Mouse (Mus musculus) hindbrain, postnatal 0 days (tissue): Measurements from ENCODE around the gene Gm45753. TPM values are rescaled to one million over a fixed set of nuclear protein-coding genes. Genes with fewer than 3 reads are reported as not detected.

Source experiments
- ATAC-seq: fragments of 200-750 bp; cut with Nextera tagmentation; 2 replicates; pipeline ENCODE4 v1.8.0; 2017; ENCODE audit warnings: mild to moderate bottlenecking, moderate TSS enrichment, moderate library complexity
- DNase-seq: peaks from one replicate; pipeline ENCODE4 v3.0.0-alpha.2; 2015; ENCODE audit warnings: low spot score
- H3K27ac ChIP-seq: fragments of 300-500 bp; sonication (generic); 2 replicates; pipeline ENCODE4 v1.5.1; 2014; ENCODE audit warnings: mild to moderate bottlenecking
- H3K27me3 ChIP-seq: fragments of 300-500 bp; sonication (generic); 2 replicates; pipeline ENCODE4 v1.6.1; 2014; ENCODE audit warnings: low read length, mixed read lengths; ENCODE audit not compliant: insufficient read depth
- H3K36me3 ChIP-seq: fragments of 300-500 bp; sonication (generic); 2 replicates; pipeline ENCODE4 v1.6.1; 2014; ENCODE audit warnings: low read length, mixed read lengths; ENCODE audit not compliant: insufficient read depth
- H3K4me1 ChIP-seq: fragments of 300-500 bp; sonication (generic); 2 replicates; pipeline ENCODE4 v1.6.1; 2014; ENCODE audit warnings: antibody characterized with exemption, low read length, mixed read lengths; ENCODE audit not compliant: insufficient read depth
- H3K4me2 ChIP-seq: fragments of 300-500 bp; sonication (generic); 2 replicates; pipeline ENCODE4 v1.6.1; 2014; ENCODE audit warnings: low read depth, mild to moderate bottlenecking, low read length, moderate library complexity, mixed read lengths
- H3K4me3 ChIP-seq: fragments of 300-500 bp; sonication (generic); 2 replicates; pipeline ENCODE4 v1.5.1; 2014; ENCODE audit warnings: low read length
- H3K9ac ChIP-seq: fragments of 300-500 bp; sonication (generic); replicated peaks from 2 replicates; pipeline ENCODE4 v1.6.1; 2014; ENCODE audit warnings: mild to moderate bottlenecking, low read length, moderate library complexity, mixed read lengths
- H3K9me3 ChIP-seq: fragments of 300-500 bp; sonication (generic); 2 replicates; pipeline ENCODE4 v1.6.1; 2016; ENCODE audit warnings: low read length, mixed read lengths
- CTCF ChIP-seq: IDR thresholded peaks from 2 replicates; pipeline ENCODE4 v1.5.1; 2016; ENCODE audit warnings: antibody characterized with exemption, control low read depth, low read depth
- WGBS: fragments of 180-500 bp; shearing (Covaris S2); extraction: QIAGEN DNeasy Blood & Tissue Kit; methylation state at CpG from one replicate; pipeline ENCODE4 v1.1.7; 2014; 5-methylcytosine and 5-hydroxymethylcytosine counted together
- polyA plus RNA-seq: library from polyadenylated mRNA; unstranded; fragments of >200 nt; fragmentation: Nextera tagmentation; extraction: Ambion mirVana; gene quantifications from 2 replicates; pipeline ENCODE4 v1.2.1, GENCODE M21; 2015
- total RNA-seq: library from RNA; depleted of rRNA; stranded (reverse); fragments of >200 nt; gene quantifications from 2 replicates; pipeline ENCODE4 v1.2.3, GENCODE M21; 2014

The Gm45753 gene
- total and polyA plus RNA-seq, 2 experiments from 2014 or later, result not detected

- H3K9me3 ChIP-seq, result no peaks in the 10 kb centered on the region
- no peak overlapping the region for H3K4me2 ChIP-seq
- H3K27ac ChIP-seq, result no peak overlapping the region
- no peaks in the 10 kb centered on the region for H3K27me3 ChIP-seq
- TF ChIP-seq CTCF, result no peak
- no peak overlapping the region for H3K4me3 ChIP-seq
- 90% methylated on average over 4 of the region's 4 CpGs for WGBS
- ATAC-seq (no peak), DNase-seq (no peak)
- H3K4me1 ChIP-seq, result no peaks in the 10 kb centered on the region
- no peak overlapping the region for H3K9ac ChIP-seq
- H3K36me3 ChIP-seq, result no peaks in the 10 kb centered on the region
Measured at GRCm38 (mm10) chr8:45264918-45265317, 43.3 kb downstream of the Gm45753 start.

GRCm38 (mm10) chr8:45262851-45263250 is 45.4 kb downstream of the Gm45753 start:
- Histone ChIP-seq H3K9ac (no peak overlapping the region), H3K27ac (no peak overlapping the region), H3K4me1 (no peaks in the 10 kb centered on the region), H3K36me3 (no peaks in the 10 kb centered on the region), H3K4me3 (no peak overlapping the region), H3K27me3 (no peaks in the 10 kb centered on the region), H3K4me2 (no peak overlapping the region), H3K9me3 (no peaks in the 10 kb centered on the region)
- no peak for TF ChIP-seq CTCF
- 90% methylated on average over 3 of the region's 3 CpGs for WGBS
- ATAC-seq (no peak), DNase-seq (no peak)

GRCm38 (mm10) chr8:45261920-45262319 is 46.3 kb downstream of the Gm45753 start, which contains the start of gene F11:
Gene F11, minus strand, starts transcription at chr8:45262031.
- DNase-seq, result no peak
- Histone ChIP-seq H3K9ac (no peak within 1 kb of the TSS), H3K9me3 (no peaks in the 10 kb centered on the region), H3K27ac (no peak within 1 kb of the TSS), H3K4me2 (no peak within 1 kb of the TSS), H3K4me3 (no peak within 1 kb of the TSS), H3K36me3 (no peaks in the 10 kb centered on the region), H3K27me3 (no peaks in the 10 kb centered on the region), H3K4me1 (no peaks in the 10 kb centered on the region)
- no peak for TF ChIP-seq CTCF
- ATAC-seq, result no peak
- WGBS, result 80% methylated on average over 10 of the region's 10 CpGs

GRCm38 (mm10) chr8:45258421-45258820 is 49.8 kb downstream of the Gm45753 start:
- Histone ChIP-seq H3K36me3 (no peaks in the 10 kb centered on the region), H3K27me3 (no peaks in the 10 kb centered on the region), H3K27ac (no peak overlapping the region), H3K4me1 (no peaks in the 10 kb centered on the region), H3K4me2 (no peak overlapping the region), H3K4me3 (no peak overlapping the region), H3K9ac (no peak overlapping the region), H3K9me3 (no peaks in the 10 kb centered on the region)
- no peak for ATAC-seq
- whole genome bisulfite sequencing, result 72% methylated on average over 8 of the region's 8 CpGs
- no peak for TF ChIP-seq CTCF
- DNase-seq, result no peak

- Histone ChIP-seq H3K27me3 (no peaks in the 10 kb centered on the region), H3K4me1 (no peaks in the 10 kb centered on the region), H3K27ac (no peak overlapping the region), H3K9ac (no peak overlapping the region), H3K9me3 (no peaks in the 10 kb centered on the region), H3K4me3 (no peak overlapping the region), H3K36me3 (no peaks in the 10 kb centered on the region), H3K4me2 (no peak overlapping the region)
- WGBS, result 89% methylated on average over 12 of the region's 12 CpGs
- no peak for TF ChIP-seq CTCF
- no peak for ATAC-seq
- DNase-seq, result no peak
Measured at GRCm38 (mm10) chr8:45255040-45255439, 53.2 kb downstream of the Gm45753 start.

- DNase-seq, result no peak
- H3K9me3 ChIP-seq, result no peaks in the 10 kb centered on the region
Measured at GRCm38 (mm10) chr8:45254194-45254842, 53.9 kb downstream of the Gm45753 start.

GRCm38 (mm10) chr8:45253586-45253985 is 54.7 kb downstream of the Gm45753 start:
- 88% methylated on average over 1 of the region's 1 CpGs for WGBS
- Histone ChIP-seq H3K4me2 (no peak overlapping the region), H3K9me3 (no peaks in the 10 kb centered on the region), H3K9ac (no peak overlapping the region), H3K27ac (no peak overlapping the region), H3K36me3 (no peaks in the 10 kb centered on the region), H3K4me3 (no peak overlapping the region), H3K27me3 (no peaks in the 10 kb centered on the region), H3K4me1 (no peaks in the 10 kb centered on the region)
- DNase-seq (no peak), ATAC-seq (no peak)
- no peak for TF ChIP-seq CTCF

More at GRCm38 (mm10) chr8:45254194-45254842, 53.9 kb downstream of the Gm45753 start:
- H3K4me2 ChIP-seq, result no peak overlapping the region
- no peaks in the 10 kb centered on the region for H3K27me3 ChIP-seq
- no peak overlapping the region for H3K27ac ChIP-seq
- no peaks in the 10 kb centered on the region for H3K4me1 ChIP-seq
- WGBS, result 87% methylated on average over 8 of the region's 8 CpGs
- no peak overlapping the region for H3K9ac ChIP-seq
- no peak overlapping the region for H3K4me3 ChIP-seq
- no peak for ATAC-seq
- no peaks in the 10 kb centered on the region for H3K36me3 ChIP-seq
- no peak for TF ChIP-seq CTCF
